23 mouse cellular contexts compared by ENCODE assay signal in genomic region chr4:140831808-140832207, GRCm38 (mm10). TPM values are rescaled to one million over a fixed set of nuclear protein-coding genes. Genes with fewer than 3 reads are reported as not detected.
DNase-seq lines count a peak whose midpoint lies in the region; ATAC-seq lines count a peak whose summit lies in the region.
"Had no signal": no experiment of that assay in that cellular context is flagged by ENCODE, and none has a peak within 500 bp of the region (broad histone marks: within the 10 kb centered on the region; RNA-seq: fewer than 3 reads in every experiment).

No protein-coding gene starts in this region.

- H3K4me1 ChIP-seq in kidney, embryonic 14.5 days (ENCODE audit: control insufficient read depth, insufficient read depth, low read length) = peaks cover 22% of the 10 kb centered on the region; the same call in 1 of the 2 replicates
- H3K4me1 ChIP-seq in kidney, embryonic 16.5 days (ENCODE audit: insufficient read depth, low read length) = peaks cover 15% of the 10 kb centered on the region

- 0 out of 2 replicates have a peak, but pooled peaks cover 3% of the 10 kb centered on the region for H3K27me3 ChIP-seq in kidney, embryonic 14.5 days (ENCODE audit: control insufficient read depth, insufficient read depth, low read length)
- H3K27me3 ChIP-seq in kidney, embryonic 16.5 days (ENCODE audit: insufficient read depth, low read length) = no peaks in the 10 kb centered on the region

- 0 out of 2 replicates have a peak, but pooled peaks have one; percentile 25 for ATAC-seq in kidney, embryonic 14.5 days (ENCODE audit: low FRiP score, low TSS enrichment)
- no peak; the same call in 1 of the 2 replicates for ATAC-seq in kidney, embryonic 16.5 days (ENCODE audit: low FRiP score, low TSS enrichment)
- ATAC-seq: forebrain, embryonic 14.5 days had no signal

- H3K4me2 ChIP-seq in kidney, embryonic 14.5 days (replicated peaks; ENCODE audit: low read depth, low read length) = no peak overlapping the region
- H3K4me2 ChIP-seq in kidney, embryonic 16.5 days (replicated peaks; ENCODE audit: low read depth, low read length) = no peak overlapping the region
- H3K4me2 ChIP-seq: embryonic facial prominence, embryonic 13.5 days; embryonic facial prominence, embryonic 15.5 days; forebrain, embryonic 12.5 days had no signal

- H3K9ac ChIP-seq in kidney, embryonic 14.5 days (ENCODE audit: low read depth, low read length) = no peak overlapping the region
- H3K9ac ChIP-seq in kidney, embryonic 16.5 days (replicated peaks; ENCODE audit: low read length) = no peak overlapping the region
- H3K9ac ChIP-seq: embryonic facial prominence, embryonic 13.5 days; embryonic facial prominence, embryonic 15.5 days; forebrain, embryonic 12.5 days had no signal

- WGBS in kidney, embryonic 14.5 days = 31% methylated on average over 4 of the region's 4 CpGs
- 28% methylated on average over 4 of the region's 4 CpGs for WGBS in kidney, embryonic 16.5 days

- H3K4me3 ChIP-seq in kidney, embryonic 14.5 days (ENCODE audit: low read length) = no peak overlapping the region
- H3K4me3 ChIP-seq in kidney, embryonic 16.5 days (ENCODE audit: low read length) = no peak overlapping the region
- H3K4me3 ChIP-seq: embryonic facial prominence, embryonic 13.5 days; embryonic facial prominence, embryonic 15.5 days; erythroblast, embryonic 14.5 days; forebrain, embryonic 10.5 days; forebrain, embryonic 12.5 days had no signal

- peak; percentile 64 to 76 for DNase-seq in kidney, postnatal 4 days
- no peak for DNase-seq in kidney, postnatal 25 days
- peak; percentile 28 for DNase-seq in urinary bladder, postnatal 14 days (ENCODE audit: low spot score)
- no peak for DNase-seq in urinary bladder, postnatal 10 days (ENCODE audit: low spot score)
- DNase-seq: adrenal gland, adult 2 months; adrenal gland, postnatal 10 days; adrenal gland, postnatal 25 days; cerebellum, adult 11 months; cerebellum, adult 18-20 months; cerebellum, adult 8-10 months; cerebellum, adult 9-11 months; cerebellum, postnatal 14 days; cerebellum, postnatal 36 days; embryo, embryonic 11 days had no signal

- no peaks in the 10 kb centered on the region for H3K36me3 ChIP-seq in kidney, embryonic 14.5 days (ENCODE audit: control insufficient read depth, insufficient read depth, low read length)
- H3K36me3 ChIP-seq in kidney, embryonic 16.5 days (ENCODE audit: insufficient read depth, low read length) = no peaks in the 10 kb centered on the region
- H3K36me3 ChIP-seq: embryonic facial prominence, embryonic 13.5 days; embryonic facial prominence, embryonic 15.5 days; forebrain, embryonic 10.5 days; forebrain, embryonic 12.5 days had no signal

- H3K9me3 ChIP-seq in kidney, embryonic 14.5 days (ENCODE audit: control insufficient read depth, low read length) = no peaks in the 10 kb centered on the region
- no peaks in the 10 kb centered on the region for H3K9me3 ChIP-seq in kidney, embryonic 16.5 days (ENCODE audit: low read length)
- H3K9me3 ChIP-seq: embryonic facial prominence, embryonic 13.5 days; embryonic facial prominence, embryonic 15.5 days; forebrain, embryonic 10.5 days; forebrain, embryonic 12.5 days had no signal

- no peak overlapping the region for H3K27ac ChIP-seq in kidney, embryonic 14.5 days (ENCODE audit: low read depth, low read length)
- H3K27ac ChIP-seq in kidney, embryonic 16.5 days (ENCODE audit: low read length) = no peak overlapping the region
- H3K27ac ChIP-seq: embryonic facial prominence, embryonic 13.5 days; embryonic facial prominence, embryonic 15.5 days; forebrain, embryonic 10.5 days; forebrain, embryonic 12.5 days had no signal

RNA-seq across cellular contexts. Expression of gene Padi1, which starts 13.8 kb away (rescaled TPM):
- polyA plus RNA-seq in kidney, embryonic 14.5 days (2014; fragmentation: Nextera tagmentation; extraction: Ambion mirVana) = 0.09 and 0.39 TPM in 2 replicates
- polyA plus RNA-seq in kidney, embryonic 16.5 days (2015; fragmentation: Nextera tagmentation; extraction: Ambion mirVana) = 0.26 and 0.33 TPM in 2 replicates
- polyA plus RNA-seq: adrenal gland, adult 2 months; erythroblast, embryonic 14.5 days; forebrain, embryonic 14.5 days had no signal

RNA-seq across cellular contexts. Expression of gene Padi3, which starts 21.4 kb away (rescaled TPM):
- 0.08 and 0.21 TPM in 2 replicates for polyA plus RNA-seq in kidney, embryonic 14.5 days (2014; fragmentation: Nextera tagmentation; extraction: Ambion mirVana)
- polyA plus RNA-seq in kidney, embryonic 16.5 days (2015; fragmentation: Nextera tagmentation; extraction: Ambion mirVana) = 0.10 and 0.17 TPM in 2 replicates
- polyA plus RNA-seq: adrenal gland, adult 2 months; embryonic facial prominence, embryonic 11.5 days; erythroblast, embryonic 14.5 days; forebrain, embryonic 12.5 days; forebrain, embryonic 14.5 days had no signal

RNA-seq across cellular contexts. Expression of gene Padi4, which starts 57.8 kb away (rescaled TPM):
- 1.1 and 1.3 TPM in 2 replicates for polyA plus RNA-seq in kidney, embryonic 14.5 days (2014; fragmentation: Nextera tagmentation; extraction: Ambion mirVana)
- polyA plus RNA-seq in kidney, embryonic 16.5 days (2015; fragmentation: Nextera tagmentation; extraction: Ambion mirVana) = 1.0 and 1.1 TPM in 2 replicates
- polyA plus RNA-seq: embryonic facial prominence, embryonic 13.5 days; erythroblast, embryonic 14.5 days; forebrain, embryonic 14.5 days had no signal

Comparison
In these comparisons a context has a peak if more than half of its experiments do, and no peak if none do; other contexts are left out.
1. DNase-seq: peak in kidney, postnatal 4 days (2 of 2) and urinary bladder, postnatal 14 days (single experiment); none in kidney, postnatal 25 days (0 of 2) and urinary bladder, postnatal 10 days (single experiment).